Mouse (Mus musculus): ENCODE measurements at regions not wholly inside any gene's neighbourhood (a gene's known extent, or its start where the extent isn't known, plus 50 kb on each side); places are given as distances from the start of the nearest gene placed in this dataset.

DNA sequence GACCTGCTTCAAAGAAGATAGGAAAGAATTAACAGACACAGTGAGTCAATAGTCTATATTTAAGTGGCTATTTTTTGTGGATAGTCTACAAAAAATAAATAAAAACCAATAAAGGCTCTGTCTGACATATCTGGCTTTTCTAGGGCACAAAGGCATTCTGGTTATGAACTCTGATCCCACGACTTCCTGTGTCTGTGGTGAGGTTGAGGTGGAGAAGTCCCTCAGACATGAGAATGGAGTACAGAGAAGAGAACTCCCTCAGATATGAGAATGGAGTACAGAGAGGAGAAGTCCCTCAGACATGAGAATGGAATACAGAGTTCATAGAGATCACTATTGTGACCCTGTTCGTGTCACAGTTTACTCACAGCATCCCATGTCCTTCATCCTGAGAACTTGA is 243.7 kb downstream of the Mtx2 start:
- H3K27me3 ChIP-seq, result no peaks in the 10 kb centered on the region
- no peaks in the 10 kb centered on the region for H3K36me3 ChIP-seq
- WGBS, result 87% methylated on average over 2 of the region's 2 CpGs
- no peak overlapping the region for H3K27ac ChIP-seq (replicated peaks)
- no peaks in the 10 kb centered on the region for H3K9me3 ChIP-seq
- no peak overlapping the region for H3K9ac ChIP-seq (replicated peaks)
- H3K4me1 ChIP-seq, result peaks cover 19% of the 10 kb centered on the region; the same call in 1 of the 2 replicates
- H3K4me2 ChIP-seq (replicated peaks), result no peak overlapping the region
- no peak for ATAC-seq (ENCODE audit: low FRiP score, low read depth)
- no peak overlapping the region for H3K4me3 ChIP-seq

DNA sequence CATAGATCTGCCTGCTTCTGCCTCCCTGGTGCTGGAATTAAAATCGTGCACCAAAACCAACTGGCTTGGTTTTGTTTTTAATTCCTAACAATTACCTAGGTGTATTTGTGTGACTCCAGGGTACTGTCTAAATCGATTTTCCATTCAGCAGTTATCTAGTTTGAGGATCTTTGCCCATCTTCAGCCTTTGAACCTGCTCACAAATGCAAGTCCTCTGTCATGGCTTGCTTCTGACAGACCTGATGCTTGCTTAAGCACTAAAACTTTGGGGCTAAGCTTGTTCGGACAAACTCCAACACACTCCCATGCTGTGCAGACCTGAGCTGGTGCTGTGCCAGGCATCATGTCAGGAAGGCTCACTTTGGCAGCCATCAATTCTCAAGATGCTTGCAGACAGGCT is 246.4 kb downstream of the Mtx2 start:
- peaks cover 14% of the 10 kb centered on the region; the same call in 1 of the 2 replicates for H3K4me1 ChIP-seq
- no peaks in the 10 kb centered on the region for H3K27me3 ChIP-seq
- H3K9ac ChIP-seq (replicated peaks), result no peak overlapping the region
- no peak overlapping the region for H3K27ac ChIP-seq (replicated peaks)
- H3K9me3 ChIP-seq, result no peaks in the 10 kb centered on the region
- ATAC-seq (ENCODE audit: low FRiP score, low read depth), result no peak
- no peak overlapping the region for H3K4me2 ChIP-seq (replicated peaks)
- WGBS, result 81% methylated on average over 3 of the region's 3 CpGs
- no peaks in the 10 kb centered on the region for H3K36me3 ChIP-seq
- H3K4me3 ChIP-seq, result no peak overlapping the region

DNA sequence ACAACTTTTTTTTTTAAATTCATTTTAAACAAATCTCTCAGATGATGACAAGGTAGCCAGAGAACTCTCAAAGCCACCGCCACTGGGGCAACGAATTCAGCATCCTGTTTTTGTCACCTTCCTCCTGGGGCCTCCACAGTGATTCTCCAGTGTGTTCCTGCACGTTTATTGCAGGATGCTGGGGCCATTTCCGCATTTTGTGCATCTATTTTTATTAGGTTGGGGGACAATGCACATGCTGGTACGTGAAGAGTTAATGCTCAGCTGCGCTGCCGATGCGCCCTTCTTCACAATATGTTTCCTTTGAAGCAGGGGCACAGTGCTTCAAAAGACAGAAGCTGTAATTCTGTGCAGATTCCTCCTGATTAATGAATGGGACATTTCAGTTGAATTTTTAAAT is 246.9 kb downstream of the Mtx2 start:
- Histone ChIP-seq H3K9me3 (no peaks in the 10 kb centered on the region), H3K36me3 (no peaks in the 10 kb centered on the region), H3K4me1 (peaks cover 14% of the 10 kb centered on the region; the same call in 1 of the 2 replicates), H3K27ac (replicated peaks) (no peak overlapping the region), H3K9ac (replicated peaks) (no peak overlapping the region), H3K4me2 (replicated peaks) (no peak overlapping the region), H3K4me3 (no peak overlapping the region), H3K27me3 (no peaks in the 10 kb centered on the region)
- WGBS, result 44% methylated on average over 8 of the region's 8 CpGs
- no peak for ATAC-seq (ENCODE audit: low FRiP score, low read depth)

DNA sequence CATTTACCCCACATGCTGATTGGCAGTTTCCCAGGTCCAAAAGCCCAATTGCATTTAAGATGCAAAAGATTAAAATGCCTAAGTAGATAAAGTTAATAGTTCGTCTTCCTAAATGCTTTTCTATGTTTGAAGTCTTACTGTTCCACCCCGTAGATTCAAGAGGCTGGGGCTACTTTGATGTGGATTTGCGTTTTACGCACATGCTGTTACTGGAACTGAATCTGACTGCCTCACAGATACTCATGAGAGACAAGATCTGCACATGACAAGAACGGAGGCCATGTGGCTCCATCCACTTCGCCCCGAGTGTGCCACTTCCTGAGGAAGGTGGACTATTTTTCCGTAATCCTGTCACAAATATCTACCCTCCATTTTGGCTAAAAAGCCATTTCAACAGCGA is 247.6 kb downstream of the Mtx2 start:
- 77% methylated on average over 9 of the region's 9 CpGs for whole genome bisulfite sequencing
- Histone ChIP-seq H3K27me3 (no peaks in the 10 kb centered on the region), H3K27ac (replicated peaks) (0 out of 2 replicates have a peak overlapping the region, but pooled peaks have one; percentile 15), H3K36me3 (no peaks in the 10 kb centered on the region), H3K4me1 (peaks cover 14% of the 10 kb centered on the region; the same call in 1 of the 2 replicates), H3K9ac (replicated peaks) (no peak overlapping the region), H3K9me3 (no peaks in the 10 kb centered on the region), H3K4me3 (no peak overlapping the region), H3K4me2 (replicated peaks) (no peak overlapping the region)
- no peak for ATAC-seq (ENCODE audit: low FRiP score, low read depth)

DNA sequence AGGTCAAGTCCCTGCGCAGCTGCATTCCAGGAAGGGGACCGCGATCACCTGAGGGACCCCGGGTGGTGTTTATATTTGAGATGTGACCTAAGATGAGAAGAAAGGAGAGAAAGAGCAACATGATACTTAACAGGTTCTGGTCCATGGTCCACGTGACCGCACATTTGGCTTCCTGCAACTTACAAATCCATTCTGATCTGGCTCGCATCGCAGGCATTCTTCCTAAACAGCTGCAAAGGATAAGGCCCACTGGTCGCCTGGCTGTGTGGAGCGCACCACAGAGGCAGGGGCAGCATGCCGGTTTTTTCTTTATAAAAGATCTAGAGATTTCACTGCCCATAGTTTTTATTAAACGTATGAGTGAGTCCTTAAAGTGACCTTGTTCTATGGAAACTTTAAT is 261.6 kb downstream of the Mtx2 start:
- Histone ChIP-seq H3K9me3 (no peaks in the 10 kb centered on the region), H3K27me3 (no peaks in the 10 kb centered on the region), H3K9ac (replicated peaks) (no peak overlapping the region), H3K27ac (replicated peaks) (no peak overlapping the region), H3K4me1 (no peaks in the 10 kb centered on the region), H3K4me3 (no peak overlapping the region), H3K36me3 (no peaks in the 10 kb centered on the region), H3K4me2 (replicated peaks) (no peak overlapping the region)
- no peak for ATAC-seq (ENCODE audit: low FRiP score, low read depth)
- 67% methylated on average over 12 of the region's 12 CpGs for WGBS

DNA sequence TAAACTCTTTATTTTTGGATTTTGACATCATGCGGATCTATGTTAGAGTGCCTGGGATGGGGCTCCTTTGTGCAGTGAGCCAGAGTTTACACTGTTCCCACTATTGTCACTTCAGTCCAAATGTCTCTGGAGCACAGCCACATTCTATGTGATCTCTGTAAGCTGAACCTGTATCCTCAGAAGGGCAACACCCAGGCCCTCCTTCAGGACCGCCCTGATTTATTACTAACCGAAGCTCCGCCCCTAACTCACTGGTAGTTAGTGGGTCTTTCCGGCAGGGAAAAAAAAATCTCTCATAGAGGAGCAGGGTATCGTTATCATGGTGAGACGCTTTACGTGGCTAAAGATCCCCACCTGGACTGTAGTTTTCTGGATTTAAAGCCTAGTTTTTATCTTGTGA is 263.6 kb downstream of the Mtx2 start:
- no peak overlapping the region for H3K27ac ChIP-seq (replicated peaks)
- no peak overlapping the region for H3K4me3 ChIP-seq
- H3K9ac ChIP-seq (replicated peaks), result no peak overlapping the region
- ATAC-seq (ENCODE audit: low FRiP score, low read depth), result no peak
- no peak overlapping the region for H3K4me2 ChIP-seq (replicated peaks)
- no peaks in the 10 kb centered on the region for H3K4me1 ChIP-seq
- H3K9me3 ChIP-seq, result no peaks in the 10 kb centered on the region
- no peaks in the 10 kb centered on the region for H3K27me3 ChIP-seq
- no peaks in the 10 kb centered on the region for H3K36me3 ChIP-seq
- 78% methylated on average over 8 of the region's 8 CpGs for WGBS

DNA sequence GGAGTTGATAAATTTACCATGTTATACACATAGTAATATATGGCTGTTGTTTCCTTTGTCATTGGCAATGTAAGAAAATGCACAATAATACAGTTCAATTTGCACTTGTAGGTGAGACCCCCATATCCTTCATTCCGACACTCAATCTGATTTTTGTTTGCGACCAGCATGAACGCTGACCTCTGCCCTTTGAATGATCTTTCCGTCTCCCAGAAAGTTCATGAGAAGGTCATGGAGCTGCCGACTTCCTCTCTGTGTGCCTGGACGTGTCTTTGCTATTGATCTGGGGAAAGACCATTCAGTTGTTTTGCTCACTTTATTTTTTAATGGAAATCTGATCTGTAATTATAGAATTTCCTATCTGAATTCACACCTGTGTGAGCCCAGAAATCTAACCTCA is 264.0 kb downstream of the Mtx2 start:
- Histone ChIP-seq H3K27ac (replicated peaks) (no peak overlapping the region), H3K36me3 (no peaks in the 10 kb centered on the region), H3K4me2 (replicated peaks) (no peak overlapping the region), H3K4me1 (no peaks in the 10 kb centered on the region), H3K4me3 (no peak overlapping the region), H3K9me3 (no peaks in the 10 kb centered on the region), H3K9ac (replicated peaks) (no peak overlapping the region), H3K27me3 (no peaks in the 10 kb centered on the region)
- ATAC-seq (ENCODE audit: low FRiP score, low read depth), result no peak
- WGBS, result 48% methylated on average over 6 of the region's 6 CpGs

DNA sequence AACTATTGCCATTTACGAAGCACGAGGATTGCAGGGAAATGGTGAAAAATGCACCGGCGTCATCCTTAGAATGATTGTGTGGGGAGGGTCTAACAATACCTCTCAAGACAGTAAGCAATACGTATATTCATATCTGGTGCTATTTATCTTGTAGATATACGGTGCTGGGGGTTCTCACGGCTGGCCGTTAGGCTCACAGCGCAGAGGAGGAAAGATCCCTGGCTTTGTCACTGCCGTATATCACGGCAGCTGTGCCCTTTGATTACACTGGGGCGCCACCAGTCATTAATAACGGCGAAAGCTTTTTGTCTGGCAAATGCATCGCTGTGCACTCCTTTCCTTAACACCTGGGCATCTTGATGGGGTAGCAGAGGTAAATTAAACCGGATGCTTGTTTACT is 264.8 kb downstream of the Mtx2 start:
- Histone ChIP-seq H3K9ac (replicated peaks) (no peak overlapping the region), H3K4me2 (replicated peaks) (no peak overlapping the region), H3K4me1 (no peaks in the 10 kb centered on the region), H3K27me3 (no peaks in the 10 kb centered on the region), H3K4me3 (no peak overlapping the region), H3K27ac (replicated peaks) (no peak overlapping the region), H3K36me3 (no peaks in the 10 kb centered on the region), H3K9me3 (no peaks in the 10 kb centered on the region)
- 89% methylated on average over 16 of the region's 16 CpGs for WGBS
- ATAC-seq (ENCODE audit: low FRiP score, low read depth), result no peak

DNA sequence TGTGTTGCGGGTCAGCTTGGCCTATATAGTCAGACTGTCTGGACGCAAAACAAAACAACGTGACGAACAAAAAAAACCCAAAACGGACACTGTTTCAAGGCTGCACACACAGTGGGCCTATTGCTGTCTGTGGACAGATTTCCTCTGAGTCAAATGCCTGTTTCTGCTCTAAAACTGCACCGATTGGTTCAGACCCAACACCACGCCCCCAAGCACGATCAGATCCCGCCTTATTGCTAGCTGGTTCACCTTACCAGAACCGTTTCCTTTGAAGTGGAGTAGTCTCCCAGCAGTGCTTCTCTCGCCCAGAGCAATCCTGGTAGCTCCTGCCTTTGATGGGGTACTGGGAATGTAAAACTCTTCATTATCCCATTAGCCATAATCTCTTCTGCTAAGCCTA is 275.9 kb downstream of the Mtx2 start:
- Histone ChIP-seq H3K4me2 (replicated peaks) (no peak overlapping the region), H3K9me3 (no peaks in the 10 kb centered on the region), H3K4me3 (no peak overlapping the region), H3K27me3 (no peaks in the 10 kb centered on the region), H3K4me1 (no peaks in the 10 kb centered on the region), H3K27ac (replicated peaks) (no peak overlapping the region), H3K36me3 (no peaks in the 10 kb centered on the region), H3K9ac (replicated peaks) (no peak overlapping the region)
- 59% methylated on average over 11 of the region's 11 CpGs for WGBS
- no peak for ATAC-seq (ENCODE audit: low FRiP score, low read depth)

DNA sequence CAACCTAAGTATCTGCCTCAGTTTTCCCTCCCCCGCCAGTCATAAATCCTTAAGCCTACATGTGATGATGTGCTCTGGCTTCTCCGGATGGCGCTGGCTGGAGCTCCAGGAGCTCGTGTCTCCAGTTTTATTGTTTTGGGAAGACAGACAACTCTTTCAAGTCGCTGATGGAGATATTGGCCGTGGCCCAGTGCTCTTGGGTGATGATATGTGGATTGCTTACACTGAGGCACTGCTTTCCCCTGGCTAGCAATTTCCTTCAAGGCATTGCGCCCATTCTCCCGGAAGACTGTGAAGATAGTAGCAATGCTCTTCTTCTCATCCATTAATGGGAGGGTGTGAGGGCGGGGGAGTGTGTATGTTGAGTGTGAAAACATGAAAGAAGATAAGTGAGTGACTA is 287.1 kb downstream of the Mtx2 start:
- ATAC-seq (ENCODE audit: low FRiP score, low read depth), result no peak
- no peak overlapping the region for H3K4me3 ChIP-seq
- no peak overlapping the region for H3K27ac ChIP-seq (replicated peaks)
- 88% methylated on average over 9 of the region's 9 CpGs for whole genome bisulfite sequencing
- H3K9me3 ChIP-seq, result no peaks in the 10 kb centered on the region
- no peaks in the 10 kb centered on the region for H3K36me3 ChIP-seq
- no peaks in the 10 kb centered on the region for H3K4me1 ChIP-seq
- H3K9ac ChIP-seq (replicated peaks), result no peak overlapping the region
- no peaks in the 10 kb centered on the region for H3K27me3 ChIP-seq
- no peak overlapping the region for H3K4me2 ChIP-seq (replicated peaks)

DNA sequence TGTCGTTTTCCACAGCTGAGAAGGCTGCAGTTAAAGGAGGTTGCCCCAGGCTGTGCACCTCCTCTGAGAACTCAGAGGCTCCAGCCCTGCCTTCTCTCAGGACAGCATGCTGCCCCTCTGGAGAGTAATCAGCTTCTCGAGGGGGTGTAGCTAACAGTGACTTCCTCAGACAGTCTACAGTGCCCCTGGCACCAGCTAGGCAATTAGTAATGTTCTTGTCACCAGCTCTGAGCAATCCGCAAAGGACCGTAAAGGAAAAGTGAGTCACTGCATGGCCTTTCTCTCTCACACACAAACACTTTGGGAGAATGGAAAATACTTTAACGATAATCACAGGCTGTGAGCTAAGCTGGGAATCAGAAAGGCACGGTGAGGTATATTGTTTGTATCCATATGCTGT is 288.8 kb downstream of the Mtx2 start:
- Histone ChIP-seq H3K27me3 (no peaks in the 10 kb centered on the region), H3K9ac (replicated peaks) (no peak overlapping the region), H3K36me3 (no peaks in the 10 kb centered on the region), H3K9me3 (no peaks in the 10 kb centered on the region), H3K4me3 (no peak overlapping the region), H3K4me1 (no peaks in the 10 kb centered on the region), H3K27ac (replicated peaks) (no peak overlapping the region), H3K4me2 (replicated peaks) (no peak overlapping the region)
- no peak for ATAC-seq (ENCODE audit: low FRiP score, low read depth)
- 74% methylated on average over 6 of the region's 6 CpGs for WGBS

DNA sequence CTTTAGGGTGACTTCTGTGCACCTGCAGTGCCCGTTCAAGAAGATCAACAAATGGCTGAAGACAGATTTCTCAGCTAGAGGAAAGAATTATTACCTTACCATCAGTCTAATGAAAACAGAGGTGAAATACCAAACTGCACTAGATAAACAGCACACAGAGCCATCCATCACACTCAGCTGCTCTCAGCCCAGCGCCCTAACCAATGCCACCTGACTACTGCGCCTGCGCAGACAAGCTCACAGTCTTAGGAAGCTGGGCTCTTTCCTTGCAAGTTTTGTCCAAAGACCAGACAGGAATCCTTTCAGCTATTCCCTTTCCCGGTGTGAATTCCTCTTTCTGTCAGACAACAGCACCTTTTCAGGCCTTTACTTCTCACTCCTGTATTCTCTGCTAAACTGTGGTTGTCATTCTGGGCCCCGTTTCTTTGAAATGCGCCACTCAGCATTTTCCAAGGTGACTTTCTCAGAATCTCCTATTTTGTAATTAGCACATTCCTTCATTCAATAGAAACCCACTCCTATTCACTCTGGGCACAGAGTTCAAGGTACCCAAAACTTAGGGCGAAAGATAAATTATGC is 292.8 kb downstream of the Mtx2 start:
- Histone ChIP-seq H3K4me2 (replicated peaks) (no peak overlapping the region), H3K9ac (replicated peaks) (no peak overlapping the region), H3K9me3 (no peaks in the 10 kb centered on the region), H3K4me3 (no peak overlapping the region), H3K27me3 (no peaks in the 10 kb centered on the region), H3K4me1 (no peaks in the 10 kb centered on the region), H3K27ac (replicated peaks) (no peak overlapping the region), H3K36me3 (no peaks in the 10 kb centered on the region)
- ATAC-seq (ENCODE audit: low FRiP score, low read depth), result no peak
- 89% methylated on average over 8 of the region's 8 CpGs for WGBS

DNA sequence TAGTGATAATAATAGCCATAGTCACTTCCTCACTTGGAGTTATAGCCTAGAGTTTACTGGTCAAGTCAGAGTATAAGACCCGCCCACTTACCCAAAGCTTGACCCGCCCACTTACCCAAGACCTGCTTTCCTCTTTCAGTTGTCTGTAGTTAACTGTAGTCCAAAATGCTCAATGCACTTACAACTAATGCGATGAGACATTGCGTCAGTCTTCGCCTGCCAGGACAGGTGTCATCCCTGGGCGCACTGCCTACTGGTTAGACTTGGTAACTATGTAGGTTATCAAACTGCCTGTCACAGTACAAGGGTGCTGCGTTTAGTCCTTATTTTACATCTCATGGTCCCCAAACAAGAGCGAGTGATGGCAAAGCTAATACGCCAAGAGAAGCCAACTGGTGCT is 294.0 kb downstream of the Mtx2 start:
- no peak for ATAC-seq (ENCODE audit: low FRiP score, low read depth)
- Histone ChIP-seq H3K4me2 (replicated peaks) (no peak overlapping the region), H3K27ac (replicated peaks) (no peak overlapping the region), H3K9me3 (no peaks in the 10 kb centered on the region), H3K9ac (replicated peaks) (no peak overlapping the region), H3K4me1 (no peaks in the 10 kb centered on the region), H3K36me3 (no peaks in the 10 kb centered on the region), H3K27me3 (no peaks in the 10 kb centered on the region), H3K4me3 (no peak overlapping the region)
- 93% methylated on average over 9 of the region's 9 CpGs for WGBS

All from midbrain, embryonic 12.5 days (tissue).